Mouse (Mus musculus) v-Abl transformed pro-B cells (cell line): ENCODE results near the gene Fancg.

Source experiments
- in situ Hi-C, 2 experiments: fragments of 400-800 bp; cut with MboI; formaldehyde crosslinking; loops; one replicate each; pipeline ENCODE4 v1.15.1; 2025; ENCODE audit not compliant: unreplicated experiment in 2 of 2

Fancg gene

GRCm38 (mm10) chr4:43010161-43011038 lies at the start of gene Fancg:
Fancg (minus strand) TSS chr4:43010506.
- in situ Hi-C loops, result no loop called here

GRCm38 (mm10) chr4:43059697-43060096 lies 49.4 kb upstream of the Fancg start:
- in situ Hi-C loops, result loop anchor here in 1 of 2 experiments (25.0 kb wide), 1 partner anchor 653 kb away; the partner anchor contains the start of genes Olfr70 and Olfr71

GRCm38 (mm10) chr4:43058753-43059654 lies 48.7 kb upstream of the Fancg start, which contains the start of gene Unc13b:
Unc13b (plus strand) TSS chr4:43058953.
- in situ Hi-C loops, result loop anchor here in 1 of 2 experiments (25.0 kb wide), 1 partner anchor 653 kb away; the partner anchor contains the start of genes Olfr70 and Olfr71

GRCm38 (mm10) chr4:43058392-43058752 lies 48.1 kb upstream of the Fancg start:
- in situ Hi-C loops, result loop anchor here in 1 of 2 experiments (25.0 kb wide), 1 partner anchor 654 kb away; the partner anchor contains the start of genes Olfr70 and Olfr71

GRCm38 (mm10) chr4:43057654-43058053 lies 47.3 kb upstream of the Fancg start:
- in situ Hi-C loops, result loop anchor here in 1 of 2 experiments (25.0 kb wide), 1 partner anchor 655 kb away; the partner anchor contains the start of genes Olfr70 and Olfr71

- in situ Hi-C loops, result loop anchor here in 1 of 2 experiments (25.0 kb wide), 1 partner anchor 660 kb away; the partner anchor contains the start of genes Olfr70 and Olfr71
Measured at GRCm38 (mm10) chr4:43052627-43053026, 42.3 kb upstream of the Fancg start.

GRCm38 (mm10) chr4:43047231-43047630 lies 36.9 kb upstream of the Fancg start:
- in situ Hi-C loops, result loop anchor here (5.0 to 10.0 kb wide), 3 partner anchors 370 to 658 kb away; partner anchors contain the start of genes Creb3 (in 1 of the 2), Olfr70 (in 1 of the 2) and Tln1 (in 1 of the 2)

- in situ Hi-C loops, result loop anchor here (5.0 to 10.0 kb wide), 3 partner anchors 371 to 658 kb away; partner anchors contain the start of genes Creb3 (in 1 of the 2), Olfr70 (in 1 of the 2) and Tln1 (in 1 of the 2)
Measured at GRCm38 (mm10) chr4:43046607-43047006, 36.3 kb upstream of the Fancg start.

- in situ Hi-C loops, result loop anchor here (5.0 to 10.0 kb wide), 3 partner anchors 372 to 659 kb away; partner anchors contain the start of genes Creb3 (in 1 of the 2), Olfr70 (in 1 of the 2) and Tln1 (in 1 of the 2)
Measured at GRCm38 (mm10) chr4:43045659-43046302, 35.5 kb upstream of the Fancg start, which contains the start of gene Fam214b. Fam214b (minus strand) TSS chr4:43046220.

- in situ Hi-C loops, result loop anchor here (5.0 to 10.0 kb wide), 3 partner anchors 372 to 660 kb away; partner anchors contain the start of genes Creb3 (in 1 of the 2), Olfr70 (in 1 of the 2) and Tln1 (in 1 of the 2)
Measured at GRCm38 (mm10) chr4:43045285-43045658, 35.0 kb upstream of the Fancg start.

- in situ Hi-C loops, result loop anchor here (5.0 to 10.0 kb wide), 4 partner anchors 373 to 660 kb away; partner anchors contain the start of genes Creb3 (in 2 of the 2), Tln1 (in 2 of the 2) and Olfr70 (in 1 of the 2)
Measured at GRCm38 (mm10) chr4:43044673-43045072, 34.4 kb upstream of the Fancg start.

- in situ Hi-C loops, result loop anchor here (5.0 to 10.0 kb wide), 3 partner anchors 518 to 661 kb away; partner anchors contain the start of genes Creb3 (in 2 of the 2), Tln1 (in 2 of the 2) and Olfr70 (in 1 of the 2)
Measured at GRCm38 (mm10) chr4:43043644-43044357, 33.5 kb upstream of the Fancg start.

- in situ Hi-C loops, result loop anchor here (5.0 to 10.0 kb wide), 3 partner anchors 521 to 664 kb away; partner anchors contain the start of genes Creb3 (in 2 of the 2), Tln1 (in 2 of the 2) and Olfr70 (in 1 of the 2)
Measured at GRCm38 (mm10) chr4:43040881-43041547, 30.7 kb upstream of the Fancg start.

GRCm38 (mm10) chr4:43040114-43040572 lies 29.8 kb upstream of the Fancg start:
- in situ Hi-C loops, result loop anchor here (5.0 to 10.0 kb wide), 3 partner anchors 522 to 665 kb away; partner anchors contain the start of genes Creb3 (in 2 of the 2), Tln1 (in 2 of the 2) and Olfr70 (in 1 of the 2)

GRCm38 (mm10) chr4:43039609-43040008 lies 29.3 kb upstream of the Fancg start:
- in situ Hi-C loops, result loop anchor here (5.0 to 10.0 kb wide), 3 partner anchors 523 to 665 kb away; partner anchors contain the start of genes Creb3 (in 2 of the 2), Tln1 (in 2 of the 2) and Olfr70 (in 1 of the 2)

- in situ Hi-C loops, result no loop called here
Measured at GRCm38 (mm10) chr4:43038567-43039495, 28.5 kb upstream of the Fancg start.
